Mouse (Mus musculus) neural tube, postnatal 0 days (tissue): ENCODE data around the gene Ltbp2. TPM values are rescaled to one million over a fixed set of nuclear protein-coding genes. Genes with fewer than 3 reads are reported as not detected.

Experiments used
- polyA plus RNA-seq: library from polyadenylated mRNA; unstranded; fragments of >200 nt; fragmentation: Nextera tagmentation; extraction: Ambion mirVana; gene quantifications from 2 replicates; pipeline ENCODE4 v1.2.1, GENCODE M21; 2015

Gene Ltbp2
- polyA plus RNA-seq = 0.21 and 0.36 TPM in 2 replicates

DNA sequence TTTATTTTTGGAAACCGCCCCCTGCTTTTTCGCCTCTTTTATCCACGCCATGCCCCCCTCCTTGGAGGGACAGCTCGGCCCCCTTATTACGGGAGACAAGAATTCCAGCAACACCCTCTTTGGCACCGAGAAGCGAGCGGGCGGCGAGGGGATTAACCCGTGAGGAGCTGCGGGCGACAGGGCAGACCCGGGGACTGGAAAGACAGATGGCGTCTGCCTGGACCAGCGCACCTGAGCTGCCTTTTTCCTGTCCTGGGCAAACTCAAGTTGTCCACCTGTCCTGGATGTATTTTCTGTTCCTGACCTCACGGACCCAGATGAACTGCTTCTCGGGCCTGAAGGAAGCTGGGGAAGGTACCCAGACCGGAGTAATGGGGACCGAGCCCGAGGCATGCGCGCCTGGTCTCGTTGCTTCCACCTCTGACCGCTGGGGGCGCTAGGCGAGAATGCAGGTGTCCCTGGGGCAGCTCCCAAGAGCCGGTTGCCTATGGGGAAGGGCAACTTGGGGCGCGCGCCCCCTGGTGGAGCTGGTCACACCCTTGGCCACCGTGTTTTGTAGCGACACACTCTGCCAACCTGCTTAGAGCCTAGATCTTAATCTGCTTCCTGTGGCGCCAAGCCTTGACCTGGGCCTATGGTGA, at the start of gene Ltbp2:
Gene Ltbp2, minus strand, starts transcription at position 52 of the 641 bp plus-strand sequence.

GRCm38 (mm10) chr12:84772726-84773441, 103.4 kb downstream of the Ltbp2 start, which contains the start of the genes Npc2 and Isca2:
Gene Npc2 (minus strand): TSS chr12:84773152.
Gene Isca2 (plus strand): TSS chr12:84773251.

Other genes with a start within 250 kb of the Ltbp2 start
- not detected in 2 replicates for gene Vrtn, start 235.5 kb downstream of the Ltbp2 start, polyA plus RNA-seq
- 17.2 and 19.6 TPM in 2 replicates for gene Syndig1l, start 177.7 kb downstream of the Ltbp2 start, polyA plus RNA-seq
- 49.9 and 50.8 TPM in 2 replicates for gene Npc2, start 103.4 kb downstream of the Ltbp2 start, polyA plus RNA-seq
- gene Isca2, start 103.3 kb downstream of the Ltbp2 start, polyA plus RNA-seq = 138 and 144 TPM in 2 replicates
- 68.6 and 69.5 TPM in 2 replicates for gene Fcf1, start 94.4 kb upstream of the Ltbp2 start, polyA plus RNA-seq
- gene Arel1, start 94.4 kb upstream of the Ltbp2 start, polyA plus RNA-seq = 22.5 and 25.0 TPM in 2 replicates
- 27.4 and 29.0 TPM in 2 replicates for gene Ylpm1, start 119.8 kb upstream of the Ltbp2 start, polyA plus RNA-seq
- 2.1 and 2.4 TPM in 2 replicates for gene Prox2, start 234.2 kb upstream of the Ltbp2 start, polyA plus RNA-seq
- 105 and 113 TPM in 2 replicates for gene Dlst, start 234.3 kb upstream of the Ltbp2 start, polyA plus RNA-seq